Mouse (Mus musculus) heart, adult 2 months (tissue): ENCODE results near the gene Ifi209.

Source experiments
- CTCF ChIP-seq: fragments of 200-600 bp; IDR thresholded peaks from 2 replicates; pipeline ENCODE4 v1.8.1; 2022; ENCODE audit warnings: antibody characterized with exemption, mild to moderate bottlenecking, moderate library complexity
- POLR2A ChIP-seq: fragments of 200-500 bp; IDR thresholded peaks from 2 replicates; pipeline ENCODE4 v1.6.1; 2011; ENCODE audit warnings: mild to moderate bottlenecking, low read depth, low read length, control low read depth; ENCODE audit not compliant: insufficient read depth

DNA sequence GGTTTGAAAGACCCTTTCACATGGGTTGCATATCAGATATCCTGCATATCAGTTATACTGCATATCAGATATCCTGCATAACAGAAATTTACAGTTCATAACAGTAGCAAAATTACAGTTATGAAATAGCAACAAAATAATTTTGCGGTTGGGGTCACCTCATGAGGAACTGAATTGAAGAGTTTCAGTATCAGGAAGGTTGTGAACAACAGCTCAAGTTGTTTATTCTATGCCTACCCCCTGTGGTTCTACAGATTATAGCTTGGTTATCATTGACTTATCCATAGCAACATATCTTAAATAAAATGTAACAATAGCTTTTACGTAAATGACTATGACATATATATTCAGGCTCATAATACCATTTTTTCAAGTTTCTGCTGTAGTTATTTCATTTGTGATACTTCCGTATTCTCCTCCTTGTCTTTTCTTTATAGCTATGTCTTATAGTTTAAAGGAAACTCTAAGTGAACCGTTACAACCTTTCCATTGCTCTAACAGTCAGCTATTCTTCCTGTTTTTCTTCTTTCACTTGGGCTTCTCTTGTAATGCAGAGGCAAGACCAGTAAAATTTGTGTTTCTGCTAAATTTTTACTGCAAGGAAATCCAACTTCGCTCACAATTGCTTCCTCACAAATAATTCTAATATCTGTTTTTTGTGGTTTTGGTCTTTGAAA, 3.4 kb downstream of the Ifi209 start:
- TF ChIP-seq POLR2A (no peak), CTCF (no peak)
